Mouse (Mus musculus): ENCODE measurements around the gene Hyal1. TPM values are rescaled to one million over a fixed set of nuclear protein-coding genes. Genes with fewer than 3 reads are reported as not detected.
A peak's percentile ranks its signal among the peaks of the same experiment; 100 is the strongest.

The Hyal1 gene
- polyA plus RNA-seq, 1 experiment = 3.7 TPM

- Histone ChIP-seq H3K36me3 (ENCODE audit: control insufficient read depth, insufficient read depth, low read length) (peaks cover 64% of the 10 kb centered on the region), H3K27ac (ENCODE audit: insufficient read depth, low read length) (no peak overlapping the region), H3K27me3 (ENCODE audit: control insufficient read depth, insufficient read depth, low read length) (no peaks in the 10 kb centered on the region), H3K4me3 (ENCODE audit: extremely low read depth, insufficient read depth, insufficient read length) (no peak overlapping the region), H3K4me1 (ENCODE audit: control insufficient read depth, insufficient read depth, insufficient read length) (no peaks in the 10 kb centered on the region)
- no peak for DNase-seq (ENCODE audit: low read depth in 1 of 2, low spot score in 2 of 2)
- TF ChIP-seq POLR2A (IDR thresholded peaks at IDR 0.05; ENCODE audit: low read depth, low read length) = no peak
- no peak for TF ChIP-seq CTCF (IDR thresholded peaks at IDR 0.05; ENCODE audit: extremely low read depth, insufficient read depth, insufficient read length, insufficient replicate concordance)
- 74% methylated on average over 2 of the region's 2 CpGs for WGBS
Measured at GRCm38 (mm10) chr9:107617461-107617860, 40.7 kb downstream of the Hyal1 start.

GRCm38 (mm10) chr9:107618098-107618497 is 41.4 kb downstream of the Hyal1 start:
- no peaks in the 10 kb centered on the region for H3K27me3 ChIP-seq (ENCODE audit: control insufficient read depth, insufficient read depth, low read length)
- 0 out of 2 replicates have a peak overlapping the region, but pooled peaks have one; percentile 2 for H3K27ac ChIP-seq (ENCODE audit: insufficient read depth, low read length)
- 96% methylated on average over 6 of the region's 6 CpGs for WGBS
- peaks cover 64% of the 10 kb centered on the region for H3K36me3 ChIP-seq (ENCODE audit: control insufficient read depth, insufficient read depth, low read length)
- TF ChIP-seq CTCF (IDR thresholded peaks at IDR 0.05; ENCODE audit: extremely low read depth, insufficient read depth, insufficient read length, insufficient replicate concordance) (no peak), POLR2A (IDR thresholded peaks at IDR 0.05; ENCODE audit: low read depth, low read length) (no peak)
- no peak for DNase-seq (ENCODE audit: low read depth in 1 of 2, low spot score in 2 of 2)
- H3K4me3 ChIP-seq (ENCODE audit: extremely low read depth, insufficient read depth, insufficient read length) = no peak overlapping the region
- no peaks in the 10 kb centered on the region for H3K4me1 ChIP-seq (ENCODE audit: control insufficient read depth, insufficient read depth, insufficient read length)

- Histone ChIP-seq H3K36me3 (ENCODE audit: control insufficient read depth, insufficient read depth, low read length) (peaks cover 59% of the 10 kb centered on the region), H3K27ac (ENCODE audit: insufficient read depth, low read length) (no peak overlapping the region), H3K4me1 (ENCODE audit: control insufficient read depth, insufficient read depth, insufficient read length) (peaks cover 2% of the 10 kb centered on the region; the same call in 1 of the 2 replicates), H3K27me3 (ENCODE audit: control insufficient read depth, insufficient read depth, low read length) (no peaks in the 10 kb centered on the region), H3K4me3 (ENCODE audit: extremely low read depth, insufficient read depth, insufficient read length) (no peak overlapping the region)
- DNase-seq (ENCODE audit: low read depth in 1 of 2, low spot score in 2 of 2) = no peak
- TF ChIP-seq CTCF (IDR thresholded peaks at IDR 0.05; ENCODE audit: extremely low read depth, insufficient read depth, insufficient read length, insufficient replicate concordance) (no peak), POLR2A (IDR thresholded peaks at IDR 0.05; ENCODE audit: low read depth, low read length) (no peak)
- 77% methylated on average over 13 of the region's 13 CpGs for WGBS
Measured at GRCm38 (mm10) chr9:107618778-107619545, 42.2 kb downstream of the Hyal1 start.

GRCm38 (mm10) chr9:107619546-107619879 is 42.8 kb downstream of the Hyal1 start:
- peaks cover 7% of the 10 kb centered on the region; the same call in 1 of the 2 replicates for H3K4me1 ChIP-seq (ENCODE audit: control insufficient read depth, insufficient read depth, insufficient read length)
- TF ChIP-seq CTCF (IDR thresholded peaks at IDR 0.05; ENCODE audit: extremely low read depth, insufficient read depth, insufficient read length, insufficient replicate concordance) = no peak
- TF ChIP-seq POLR2A (IDR thresholded peaks at IDR 0.05; ENCODE audit: low read depth, low read length) = no peak
- 87% methylated on average over 13 of the region's 13 CpGs for WGBS
- H3K4me3 ChIP-seq (ENCODE audit: extremely low read depth, insufficient read depth, insufficient read length) = no peak overlapping the region
- DNase-seq (ENCODE audit: low read depth in 1 of 2, low spot score in 2 of 2) = no peak
- peaks cover 55% of the 10 kb centered on the region for H3K36me3 ChIP-seq (ENCODE audit: control insufficient read depth, insufficient read depth, low read length)
- H3K27ac ChIP-seq (ENCODE audit: insufficient read depth, low read length) = no peak overlapping the region
- no peaks in the 10 kb centered on the region for H3K27me3 ChIP-seq (ENCODE audit: control insufficient read depth, insufficient read depth, low read length)

- no peak overlapping the region for H3K27ac ChIP-seq (ENCODE audit: insufficient read depth, low read length)
- peaks cover 42% of the 10 kb centered on the region for H3K36me3 ChIP-seq (ENCODE audit: control insufficient read depth, insufficient read depth, low read length)
- H3K4me1 ChIP-seq (ENCODE audit: control insufficient read depth, insufficient read depth, insufficient read length) = peaks cover 18% of the 10 kb centered on the region; the same call in 1 of the 2 replicates
- H3K27me3 ChIP-seq (ENCODE audit: control insufficient read depth, insufficient read depth, low read length) = no peaks in the 10 kb centered on the region
- DNase-seq (ENCODE audit: low read depth in 1 of 2, low spot score in 2 of 2) = no peak
- TF ChIP-seq CTCF (IDR thresholded peaks at IDR 0.05; ENCODE audit: extremely low read depth, insufficient read depth, insufficient read length, insufficient replicate concordance) (no peak), POLR2A (IDR thresholded peaks at IDR 0.05; ENCODE audit: low read depth, low read length) (no peak)
- no peak overlapping the region for H3K4me3 ChIP-seq (ENCODE audit: extremely low read depth, insufficient read depth, insufficient read length)
Measured at GRCm38 (mm10) chr9:107620954-107621353, 44.2 kb downstream of the Hyal1 start.

- no peak for TF ChIP-seq CTCF (IDR thresholded peaks at IDR 0.05; ENCODE audit: extremely low read depth, insufficient read depth, insufficient read length, insufficient replicate concordance)
- TF ChIP-seq POLR2A (IDR thresholded peaks at IDR 0.05; ENCODE audit: low read depth, low read length) = no peak
- Histone ChIP-seq H3K27me3 (ENCODE audit: control insufficient read depth, insufficient read depth, low read length) (no peaks in the 10 kb centered on the region), H3K27ac (ENCODE audit: insufficient read depth, low read length) (peak overlapping the region; percentile 77), H3K36me3 (ENCODE audit: control insufficient read depth, insufficient read depth, low read length) (peaks cover 22% of the 10 kb centered on the region), H3K4me3 (ENCODE audit: extremely low read depth, insufficient read depth, insufficient read length) (no peak overlapping the region; the same call in 1 of the 2 replicates), H3K4me1 (ENCODE audit: control insufficient read depth, insufficient read depth, insufficient read length) (peaks cover 53% of the 10 kb centered on the region; the same call in 1 of the 2 replicates)
- 22% methylated on average over 5 of the region's 5 CpGs for WGBS
- DNase-seq (ENCODE audit: low read depth in 1 of 2, low spot score in 2 of 2) = no peak
Measured at GRCm38 (mm10) chr9:107624539-107624938, 47.8 kb downstream of the Hyal1 start.

- Histone ChIP-seq H3K36me3 (ENCODE audit: control insufficient read depth, insufficient read depth, low read length) (peaks cover 18% of the 10 kb centered on the region), H3K27me3 (ENCODE audit: control insufficient read depth, insufficient read depth, low read length) (no peaks in the 10 kb centered on the region), H3K4me3 (ENCODE audit: extremely low read depth, insufficient read depth, insufficient read length) (no peak overlapping the region; the same call in 1 of the 2 replicates), H3K4me1 (ENCODE audit: control insufficient read depth, insufficient read depth, insufficient read length) (peaks cover 57% of the 10 kb centered on the region; the same call in 1 of the 2 replicates), H3K27ac (ENCODE audit: insufficient read depth, low read length) (peak overlapping the region; percentile 77)
- TF ChIP-seq POLR2A (IDR thresholded peaks at IDR 0.05; ENCODE audit: low read depth, low read length) (no peak), CTCF (IDR thresholded peaks at IDR 0.05; ENCODE audit: extremely low read depth, insufficient read depth, insufficient read length, insufficient replicate concordance) (no peak)
- DNase-seq (ENCODE audit: low read depth in 1 of 2, low spot score in 2 of 2) = no peak
- 70% methylated on average over 3 of the region's 3 CpGs for WGBS
Measured at GRCm38 (mm10) chr9:107624951-107625350, 48.2 kb downstream of the Hyal1 start.

Data from spleen, adult 2 months (tissue).